Mouse (Mus musculus) spleen, adult 18-20 months (tissue): ENCODE results near the gene Emp3.

ENCODE experiments used
- DNase-seq, 2 experiments: peaks; one replicate each; pipeline ENCODE4 v3.0.0; 2022; ENCODE audit warnings: mixed read lengths in 2 of 2

The Emp3 gene

GRCm38 (mm10) chr7:45869107-45869670 lies 52.0 kb downstream of the Emp3 start:
- DNase-seq, result no peak
